Mouse (Mus musculus) ovary, adult 18-20 months (tissue): ENCODE data around the gene Cfap44.

Experiments used
- DNase-seq: peaks from one replicate; pipeline ENCODE4 v3.0.0; 2022; ENCODE audit warnings: low spot score, mixed read lengths

The Cfap44 gene

DNA sequence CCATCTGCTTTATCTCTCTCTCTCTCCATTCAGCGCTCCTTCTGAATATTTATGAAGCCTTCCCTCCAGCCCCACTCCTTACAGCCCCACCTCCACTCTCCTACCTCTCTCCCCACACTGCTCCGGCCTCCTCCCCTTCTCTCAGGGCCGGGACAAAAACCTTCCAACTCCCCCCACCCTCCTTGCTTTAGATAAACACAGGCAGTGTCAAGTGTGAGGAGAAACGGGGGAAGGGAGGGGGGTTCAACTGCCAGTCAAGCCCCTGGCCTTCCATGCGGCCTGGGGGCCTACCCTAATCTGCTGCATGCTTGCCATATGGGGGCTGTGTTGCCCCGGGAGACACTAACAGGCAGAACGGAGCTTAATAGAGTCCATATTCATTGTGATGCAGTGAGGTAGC, 136.2 kb downstream of the Cfap44 start:
- no peak for DNase-seq

DNA sequence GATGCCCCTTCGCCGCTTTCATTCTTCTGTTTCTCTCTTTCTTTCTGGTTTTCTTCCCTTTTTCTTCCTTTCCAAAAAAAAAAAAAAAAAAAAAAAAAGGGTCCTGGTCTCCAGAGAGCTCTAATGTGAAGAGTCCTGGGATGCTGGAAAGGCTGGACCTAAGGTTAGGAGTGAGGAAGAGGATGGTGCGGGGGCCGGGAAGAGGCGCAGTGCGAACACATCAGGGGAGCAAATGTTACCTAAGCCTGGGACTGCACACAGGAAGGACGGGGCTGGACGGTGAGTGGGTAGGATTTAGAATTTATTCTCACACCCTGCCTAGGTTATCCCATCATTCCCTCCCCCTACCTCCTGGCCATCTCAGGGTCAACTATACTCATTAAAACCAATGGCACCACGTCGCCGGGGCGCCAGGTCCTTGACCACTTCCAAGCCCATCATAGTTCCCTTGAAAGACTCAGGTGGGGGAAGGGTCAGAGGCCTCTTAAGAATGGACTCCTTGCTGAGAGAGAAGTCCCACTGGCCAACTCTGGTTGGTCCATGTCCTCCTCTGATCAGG, 136.7 kb downstream of the Cfap44 start:
- DNase-seq: no peak
